Mouse (Mus musculus) kidney, postnatal 0 days (tissue): Measurements from ENCODE around the gene Junb. TPM values are rescaled to one million over a fixed set of nuclear protein-coding genes. Genes with fewer than 3 reads are reported as not detected.

Experiments used
- ATAC-seq: fragments of 200-750 bp; cut with Nextera tagmentation; replicated peaks from 2 replicates; pipeline ENCODE4 v1.8.0; 2017; ENCODE audit warnings: low read depth, moderate number of reproducible peaks, moderate TSS enrichment, moderate library complexity; ENCODE audit not compliant: low FRiP score
- DNase-seq: peaks from one replicate; pipeline ENCODE4 v3.0.0-alpha.2; 2016; ENCODE audit warnings: low spot score
- H3K27ac ChIP-seq: fragments of 300-500 bp; sonication (generic); 2 replicates; pipeline ENCODE4 v1.5.1; 2014; ENCODE audit warnings: mild to moderate bottlenecking
- H3K27me3 ChIP-seq: fragments of 300-500 bp; sonication (generic); 2 replicates; pipeline ENCODE4 v1.6.1; 2014; ENCODE audit warnings: low read length, mixed read lengths; ENCODE audit not compliant: insufficient read depth
- H3K36me3 ChIP-seq: fragments of 300-500 bp; sonication (generic); 2 replicates; pipeline ENCODE4 v1.6.1; 2014; ENCODE audit warnings: low read length, mixed read lengths; ENCODE audit not compliant: insufficient read depth
- H3K4me1 ChIP-seq: fragments of 300-500 bp; sonication (generic); replicated peaks from 2 replicates; pipeline ENCODE4 v1.6.1; 2014; ENCODE audit warnings: antibody characterized with exemption, low read length, mixed read lengths; ENCODE audit not compliant: insufficient read depth
- H3K4me2 ChIP-seq: fragments of 300-500 bp; sonication (generic); 2 replicates; pipeline ENCODE4 v1.6.1; 2014; ENCODE audit warnings: mild to moderate bottlenecking, low read length, moderate library complexity, mixed read lengths
- H3K4me3 ChIP-seq: fragments of 300-500 bp; sonication (generic); replicated peaks from 2 replicates; pipeline ENCODE4 v1.5.1; 2014; ENCODE audit warnings: low read depth, low read length
- H3K9ac ChIP-seq: fragments of 300-500 bp; sonication (generic); 2 replicates; pipeline ENCODE4 v1.6.1; 2014; ENCODE audit warnings: low read depth, low read length
- H3K9me3 ChIP-seq: fragments of 300-500 bp; sonication (generic); replicated peaks from 2 replicates; pipeline ENCODE4 v1.6.1; 2016; ENCODE audit warnings: low read length, inconsistent platforms, mixed read lengths
- CTCF ChIP-seq: IDR thresholded peaks from 2 replicates; pipeline ENCODE4 v1.5.1; 2016; ENCODE audit warnings: antibody characterized with exemption, low read depth, mild to moderate bottlenecking, moderate library complexity
- WGBS: fragments of 180-500 bp; shearing (Covaris S2); extraction: QIAGEN DNeasy Blood & Tissue Kit; methylation state at CpG from one replicate; pipeline ENCODE4 v1.1.7; 2014; 5-methylcytosine and 5-hydroxymethylcytosine counted together
- polyA plus RNA-seq: library from polyadenylated mRNA; unstranded; fragments of >200 nt; fragmentation: Nextera tagmentation; extraction: Ambion mirVana; gene quantifications from 2 replicates; pipeline ENCODE4 v1.2.1, GENCODE M21; 2015

The Junb gene
- polyA plus RNA-seq, 1 experiment from 2014 or later, result 27.7 TPM

DNA sequence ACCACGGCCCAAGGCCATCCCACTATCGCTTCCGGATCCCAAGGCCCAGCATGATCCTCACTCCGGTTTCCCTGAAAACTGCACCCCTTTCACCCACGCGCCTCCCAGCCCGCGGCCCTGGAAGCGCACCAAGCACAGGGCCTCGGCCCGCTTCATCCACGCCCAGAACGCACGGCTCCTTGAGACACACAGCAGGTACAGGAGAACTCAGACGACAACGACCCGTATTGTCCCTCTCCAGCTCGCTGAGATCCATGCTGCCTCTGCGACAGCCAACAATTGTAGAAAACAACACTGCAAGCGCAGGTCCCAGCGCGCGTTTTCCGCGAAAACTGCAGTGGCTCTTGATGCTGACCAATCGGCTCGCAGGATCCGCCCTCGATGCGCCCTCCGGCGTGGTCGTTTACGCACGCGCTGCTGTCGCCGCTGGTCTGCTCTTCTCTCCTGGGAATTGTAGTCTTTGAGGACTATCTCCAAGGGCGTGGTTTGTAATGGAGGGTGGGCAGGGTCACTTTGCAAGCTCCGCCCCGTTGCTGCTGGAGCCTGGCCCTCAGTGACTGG, 12.7 kb downstream of the Junb start:
- WGBS, result 1% methylated on average over 41 of the region's 41 CpGs
- Histone ChIP-seq H3K27me3 (no peaks in the 10 kb centered on the region), H3K36me3 (0 out of 2 replicates have a peak, but pooled peaks cover 5% of the 10 kb centered on the region), H3K9ac (peak overlapping the region; percentile 65), H3K4me2 (peak overlapping the region; percentile 93), H3K4me1 (peaks cover 30% of the 10 kb centered on the region), H3K4me3 (peak overlapping the region; percentile 56), H3K27ac (peak overlapping the region; percentile 83), H3K9me3 (no peaks in the 10 kb centered on the region)
- no peak for TF ChIP-seq CTCF
- ATAC-seq (peak; percentile 86), DNase-seq (peak; percentile 99)

DNA sequence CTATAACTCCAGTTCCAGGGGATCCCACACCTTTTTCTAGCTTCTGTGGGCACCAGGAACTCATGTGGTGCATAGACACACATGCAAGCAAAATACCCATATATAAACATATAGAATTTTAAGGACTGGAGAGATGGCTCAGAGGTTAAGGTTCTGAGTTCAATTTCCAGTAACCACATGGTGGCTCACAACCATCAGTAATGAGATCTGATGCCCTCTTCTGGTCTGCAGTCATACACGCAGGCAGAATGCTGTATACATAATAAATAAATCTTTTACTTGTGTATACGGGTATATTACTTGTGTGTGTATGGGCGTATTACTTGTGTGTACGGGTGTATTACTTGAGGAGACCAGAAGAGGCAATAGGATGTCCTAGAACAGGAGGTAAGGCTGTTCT, 14.6 kb downstream of the Junb start:
- Histone ChIP-seq H3K9me3 (no peaks in the 10 kb centered on the region), H3K9ac (no peak overlapping the region), H3K27me3 (no peaks in the 10 kb centered on the region), H3K4me3 (no peak overlapping the region), H3K4me2 (no peak overlapping the region), H3K27ac (no peak overlapping the region), H3K36me3 (0 out of 2 replicates have a peak, but pooled peaks cover 4% of the 10 kb centered on the region), H3K4me1 (peaks cover 22% of the 10 kb centered on the region)
- ATAC-seq, result no peak
- peak; percentile 18; the same call in 1 of the 2 replicates for TF ChIP-seq CTCF
- 90% methylated on average over 4 of the region's 4 CpGs for WGBS
- DNase-seq, result no peak

DNA sequence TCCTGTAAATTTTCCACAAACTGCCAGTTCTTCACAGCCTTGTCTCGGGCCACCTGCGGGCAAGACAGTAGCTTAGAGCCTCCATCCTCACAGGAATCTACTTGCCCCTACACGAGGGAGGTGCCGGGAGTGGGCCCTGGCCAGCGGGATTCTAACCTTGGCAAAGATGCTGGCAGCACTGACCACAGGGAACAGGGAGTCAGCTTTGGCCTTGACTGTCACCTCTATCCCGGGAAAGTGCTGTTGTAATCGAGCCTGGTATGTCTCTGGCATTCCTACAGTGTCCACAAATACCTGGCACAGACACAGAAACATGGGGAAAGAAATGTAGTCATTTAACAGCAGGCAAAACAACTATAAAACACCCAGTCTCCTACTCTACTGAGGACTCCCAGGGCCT, 18.7 kb downstream of the Junb start:
- DNase-seq (no peak), ATAC-seq (no peak)
- TF ChIP-seq CTCF, result no peak
- Histone ChIP-seq H3K27me3 (no peaks in the 10 kb centered on the region), H3K4me3 (no peak overlapping the region), H3K36me3 (peaks cover 4% of the 10 kb centered on the region; the same call in 1 of the 2 replicates), H3K9me3 (no peaks in the 10 kb centered on the region), H3K4me2 (no peak overlapping the region), H3K27ac (no peak overlapping the region), H3K9ac (no peak overlapping the region), H3K4me1 (peaks cover 1% of the 10 kb centered on the region)
- 84% methylated on average over 7 of the region's 7 CpGs for WGBS

DNA sequence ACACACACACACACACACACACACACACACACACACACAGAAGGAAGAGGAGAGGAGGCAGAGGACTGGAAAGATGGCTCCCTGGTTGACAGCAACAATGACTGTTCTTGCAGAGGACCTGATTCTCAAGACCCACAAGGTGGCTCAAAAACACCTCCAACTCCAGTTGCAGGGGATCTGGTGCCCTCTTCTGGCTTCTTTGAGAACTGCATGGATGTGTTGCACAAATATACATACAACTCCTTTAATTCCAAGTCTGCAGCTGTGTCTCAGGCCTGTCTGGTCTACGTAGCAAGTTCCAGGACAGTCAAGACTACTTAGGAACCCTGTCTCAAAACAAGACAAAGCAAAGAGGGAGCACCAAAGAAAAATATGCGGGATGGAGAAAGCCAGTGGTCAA, 21.8 kb downstream of the Junb start:
- peak; percentile 90 for TF ChIP-seq CTCF
- 53% methylated on average over 2 of the region's 2 CpGs for WGBS
- peak; percentile 62 for DNase-seq

DNA sequence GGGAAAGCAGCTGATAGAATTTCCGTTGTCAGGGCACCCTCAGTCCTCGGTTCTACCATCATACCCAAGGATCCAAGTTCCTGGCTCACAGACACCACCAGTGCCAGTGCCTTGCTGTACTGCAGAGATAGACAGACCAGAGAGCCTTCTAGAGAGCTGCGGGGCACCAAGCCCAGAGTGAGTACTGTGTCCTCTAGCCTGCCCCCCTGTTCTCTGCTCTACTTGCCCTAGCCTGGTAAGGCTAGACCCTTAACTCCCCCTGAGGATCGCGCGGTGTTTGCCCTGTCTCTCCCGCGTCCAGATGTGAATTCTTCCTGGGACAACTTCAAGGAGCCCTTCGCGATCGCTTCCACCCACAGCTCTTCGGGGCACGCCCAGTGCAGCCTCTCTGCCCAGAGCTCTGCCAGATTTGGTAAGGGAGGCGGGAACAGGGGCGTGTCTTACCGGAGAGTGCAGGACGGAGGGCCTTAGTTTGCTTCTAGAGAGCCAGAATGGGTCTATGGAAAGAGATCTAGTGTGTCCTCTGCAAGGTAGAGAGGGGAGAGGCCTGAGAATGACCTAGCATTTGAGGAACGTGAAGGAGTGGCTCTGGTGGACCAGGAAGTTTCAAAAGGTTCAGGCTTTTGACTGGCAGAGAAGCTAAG, 25.8 kb downstream of the Junb start:
- H3K9me3 ChIP-seq, result no peaks in the 10 kb centered on the region
- H3K36me3 ChIP-seq, result no peaks in the 10 kb centered on the region; the same call in 1 of the 2 replicates
- ATAC-seq (no peak), DNase-seq (peak; percentile 25)
- 9% methylated on average over 18 of the region's 18 CpGs for WGBS
- no peak overlapping the region for H3K4me3 ChIP-seq
- no peaks in the 10 kb centered on the region for H3K4me1 ChIP-seq
- H3K4me2 ChIP-seq, result no peak overlapping the region
- TF ChIP-seq CTCF, result no peak
- H3K27ac ChIP-seq, result no peak overlapping the region
- no peak overlapping the region for H3K9ac ChIP-seq
- H3K27me3 ChIP-seq, result peaks cover 16% of the 10 kb centered on the region

More for the DNA sequence above, 21.8 kb downstream of the Junb start:
- Histone ChIP-seq H3K27me3 (no peaks in the 10 kb centered on the region; the same call in none of the 2 replicates), H3K4me1 (no peaks in the 10 kb centered on the region), H3K36me3 (peaks cover 4% of the 10 kb centered on the region; the same call in 1 of the 2 replicates), H3K4me3 (no peak overlapping the region), H3K9me3 (no peaks in the 10 kb centered on the region), H3K4me2 (no peak overlapping the region), H3K9ac (no peak overlapping the region), H3K27ac (no peak overlapping the region)
- ATAC-seq, result no peak

DNA sequence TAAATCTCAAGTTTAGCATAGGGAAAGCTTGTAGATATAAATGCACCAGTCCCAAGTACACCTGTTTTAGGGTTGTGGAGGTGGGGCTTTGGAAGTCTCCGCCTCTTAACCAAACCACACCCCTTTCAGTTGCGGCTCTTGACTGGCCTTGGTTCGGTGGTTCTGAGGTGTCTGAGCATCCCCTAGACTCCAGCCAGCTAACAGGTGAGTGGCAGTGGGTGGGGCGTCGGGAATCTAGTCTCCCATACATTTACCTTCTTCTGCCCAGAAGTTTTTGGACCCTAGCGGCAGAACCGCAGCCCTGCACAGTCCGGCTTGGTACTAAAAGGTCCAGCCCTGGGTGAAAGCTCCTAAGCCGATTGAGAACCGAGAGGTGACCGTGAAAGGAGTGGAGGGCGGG, 28.8 kb downstream of the Junb start:
- DNase-seq (no peak), ATAC-seq (no peak)
- H3K9ac ChIP-seq, result no peak overlapping the region
- 22% methylated on average over 12 of the region's 12 CpGs for WGBS
- no peaks in the 10 kb centered on the region for H3K9me3 ChIP-seq
- H3K27me3 ChIP-seq, result peaks cover 42% of the 10 kb centered on the region
- 0 out of 2 replicates have a peak, but pooled peaks cover 6% of the 10 kb centered on the region for H3K4me1 ChIP-seq
- TF ChIP-seq CTCF, result 0 out of 2 replicates have a peak, but pooled peaks have one; percentile 4
- H3K4me2 ChIP-seq, result no peak overlapping the region
- no peak overlapping the region for H3K4me3 ChIP-seq
- H3K36me3 ChIP-seq, result no peaks in the 10 kb centered on the region
- no peak overlapping the region for H3K27ac ChIP-seq
